Mouse (Mus musculus): Measurements from ENCODE around the gene Zfp747. TPM values are rescaled to one million over a fixed set of nuclear protein-coding genes. Genes with fewer than 3 reads are reported as not detected.
"Not testable (repeated sequence)": the region's sequence is repeated elsewhere in the genome, so short reads cannot be mapped to it uniquely, and the experiment has no call there.

Gene Zfp747
- polyA plus RNA-seq, 2 experiments: 7.0 to 8.0 TPM

- no peak for ATAC-seq (ENCODE audit: low FRiP score, low read depth)
- 88% methylated on average over 2 of the region's 2 CpGs for WGBS
These were observed 35.6 kb upstream of the Zfp747 start for GRCm38 (mm10) chr7:127411418-127411817.

GRCm38 (mm10) chr7:127406002-127406987 is 30.4 kb upstream of the Zfp747 start, which contains the start of gene Zfp764:
Gene Zfp764 (minus strand): TSS chr7:127406822.
- not testable (repeated sequence) for H3K9me3 ChIP-seq (ENCODE audit: control insufficient read depth, low read length); H3K27me3 ChIP-seq (ENCODE audit: control insufficient read depth, insufficient read depth, low read length); H3K36me3 ChIP-seq (ENCODE audit: control insufficient read depth, insufficient read depth, low read length); H3K4me1 ChIP-seq (ENCODE audit: control insufficient read depth, insufficient read depth, low read length)
- Histone ChIP-seq H3K4me2 (replicated peaks; ENCODE audit: low read depth, low read length, severe bottlenecking) (peak within 1 kb of the TSS; percentile 83), H3K9ac (ENCODE audit: low read depth, low read length, severe bottlenecking) (peak within 1 kb of the TSS; percentile 75), H3K27ac (replicated peaks; ENCODE audit: low read depth, low read length) (peak within 1 kb of the TSS; percentile 77), H3K4me3 (replicated peaks; ENCODE audit: low read length) (peak within 1 kb of the TSS; percentile 54)
- ATAC-seq (ENCODE audit: low FRiP score, low read depth): peak; percentile 89
- peak; percentile 33; the same call in 1 of the 2 replicates for TF ChIP-seq POLR2A (IDR thresholded peaks at IDR 0.05; ENCODE audit: borderline replicate concordance, extremely low read depth, insufficient read depth, insufficient read length)
- 6% methylated on average over 40 of the region's 40 CpGs for WGBS
- DNase-seq (ENCODE audit: low spot score): peak; percentile 90

More at GRCm38 (mm10) chr7:127411418-127411817, 35.6 kb upstream of the Zfp747 start:
- no peak for TF ChIP-seq POLR2A (IDR thresholded peaks at IDR 0.05; ENCODE audit: borderline replicate concordance, extremely low read depth, insufficient read depth, insufficient read length)
- no peak for DNase-seq (ENCODE audit: low spot score)
- Histone ChIP-seq H3K27ac (replicated peaks; ENCODE audit: low read depth, low read length) (no peak overlapping the region), H3K9ac (ENCODE audit: low read depth, low read length, severe bottlenecking) (no peak overlapping the region), H3K4me1 (ENCODE audit: control insufficient read depth, insufficient read depth, low read length) (0 out of 2 replicates have a peak, but pooled peaks cover 2% of the 10 kb centered on the region), H3K9me3 (ENCODE audit: control insufficient read depth, low read length) (no peaks in the 10 kb centered on the region), H3K27me3 (ENCODE audit: control insufficient read depth, insufficient read depth, low read length) (no peaks in the 10 kb centered on the region), H3K4me2 (replicated peaks; ENCODE audit: low read depth, low read length, severe bottlenecking) (no peak overlapping the region), H3K4me3 (replicated peaks; ENCODE audit: low read length) (no peak overlapping the region), H3K36me3 (ENCODE audit: control insufficient read depth, insufficient read depth, low read length) (no peaks in the 10 kb centered on the region)

GRCm38 (mm10) chr7:127404101-127404500 is 28.3 kb upstream of the Zfp747 start:
- H3K27ac ChIP-seq (replicated peaks; ENCODE audit: low read depth, low read length); DNase-seq (ENCODE audit: low spot score); H3K4me1 ChIP-seq (ENCODE audit: control insufficient read depth, insufficient read depth, low read length); H3K9ac ChIP-seq (ENCODE audit: low read depth, low read length, severe bottlenecking); H3K4me2 ChIP-seq (replicated peaks; ENCODE audit: low read depth, low read length, severe bottlenecking); H3K36me3 ChIP-seq (ENCODE audit: control insufficient read depth, insufficient read depth, low read length); H3K27me3 ChIP-seq (ENCODE audit: control insufficient read depth, insufficient read depth, low read length); H3K9me3 ChIP-seq (ENCODE audit: control insufficient read depth, low read length); H3K4me3 ChIP-seq (replicated peaks; ENCODE audit: low read length); ATAC-seq (ENCODE audit: low FRiP score, low read depth): not testable (repeated sequence)
- WGBS: 91% methylated on average over 6 of the region's 6 CpGs

GRCm38 (mm10) chr7:127402980-127403379 is 27.1 kb upstream of the Zfp747 start:
- Histone ChIP-seq H3K27me3 (ENCODE audit: control insufficient read depth, insufficient read depth, low read length) (no peaks in the 10 kb centered on the region), H3K27ac (replicated peaks; ENCODE audit: low read depth, low read length) (no peak overlapping the region), H3K9ac (ENCODE audit: low read depth, low read length, severe bottlenecking) (no peak overlapping the region), H3K36me3 (ENCODE audit: control insufficient read depth, insufficient read depth, low read length) (no peaks in the 10 kb centered on the region), H3K4me2 (replicated peaks; ENCODE audit: low read depth, low read length, severe bottlenecking) (no peak overlapping the region), H3K4me1 (ENCODE audit: control insufficient read depth, insufficient read depth, low read length) (0 out of 2 replicates have a peak, but pooled peaks cover 2% of the 10 kb centered on the region), H3K9me3 (ENCODE audit: control insufficient read depth, low read length) (no peaks in the 10 kb centered on the region), H3K4me3 (replicated peaks; ENCODE audit: low read length) (no peak overlapping the region)
- DNase-seq (ENCODE audit: low spot score) (no peak), ATAC-seq (ENCODE audit: low FRiP score, low read depth) (no peak)
- WGBS: 45% methylated on average over 2 of the region's 2 CpGs
- TF ChIP-seq POLR2A (IDR thresholded peaks at IDR 0.05; ENCODE audit: borderline replicate concordance, extremely low read depth, insufficient read depth, insufficient read length): no peak

GRCm38 (mm10) chr7:127400355-127400754 is 24.5 kb upstream of the Zfp747 start:
- WGBS: 67% methylated on average over 3 of the region's 3 CpGs
- no peak overlapping the region for H3K9ac ChIP-seq (ENCODE audit: low read depth, low read length, severe bottlenecking)
- H3K27ac ChIP-seq (replicated peaks; ENCODE audit: low read depth, low read length): no peak overlapping the region
- no peaks in the 10 kb centered on the region for H3K36me3 ChIP-seq (ENCODE audit: control insufficient read depth, insufficient read depth, low read length)
- no peak overlapping the region for H3K4me2 ChIP-seq (replicated peaks; ENCODE audit: low read depth, low read length, severe bottlenecking)
- no peak for TF ChIP-seq POLR2A (IDR thresholded peaks at IDR 0.05; ENCODE audit: borderline replicate concordance, extremely low read depth, insufficient read depth, insufficient read length)
- no peak for DNase-seq (ENCODE audit: low spot score)
- H3K27me3 ChIP-seq (ENCODE audit: control insufficient read depth, insufficient read depth, low read length): no peaks in the 10 kb centered on the region
- ATAC-seq (ENCODE audit: low FRiP score, low read depth): no peak
- H3K4me1 ChIP-seq (ENCODE audit: control insufficient read depth, insufficient read depth, low read length): no peaks in the 10 kb centered on the region
- H3K9me3 ChIP-seq (ENCODE audit: control insufficient read depth, low read length): no peaks in the 10 kb centered on the region
- no peak overlapping the region for H3K4me3 ChIP-seq (replicated peaks; ENCODE audit: low read length)
